Mouse (Mus musculus): ENCODE measurements around the gene Gamt. TPM values are rescaled to one million over a fixed set of nuclear protein-coding genes. Genes with fewer than 3 reads are reported as not detected.
A peak's percentile ranks its signal among the peaks of the same experiment; 100 is the strongest.

Gene Gamt
- polyA plus RNA-seq, 1 experiment from 2014 or later: 24.3 TPM

DNA sequence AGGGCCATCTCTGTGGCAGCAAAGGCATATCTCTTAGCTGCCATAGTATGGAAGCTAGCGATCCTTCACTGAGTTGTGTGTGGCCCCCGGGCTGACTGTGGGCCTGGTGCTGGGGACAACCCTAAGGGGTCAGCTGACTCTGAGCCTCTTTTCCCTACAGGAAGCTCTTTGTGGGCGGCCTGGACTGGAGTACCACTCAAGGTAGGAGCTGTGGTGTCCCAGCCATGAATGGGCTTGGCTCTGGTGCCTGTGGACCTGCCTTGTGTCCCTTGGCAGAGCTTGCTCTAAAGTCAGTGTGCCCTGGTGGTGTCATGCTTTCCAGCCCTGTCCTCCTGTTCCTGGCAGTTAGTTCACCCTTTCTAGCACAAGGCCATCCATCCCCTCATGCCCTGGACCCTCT, 13.0 kb upstream of the Gamt start:
- Histone ChIP-seq H3K9ac (no peak overlapping the region), H3K36me3 (replicated peaks; ENCODE audit: control insufficient read depth, insufficient read depth) (peaks cover 53% of the 10 kb centered on the region)

DNA sequence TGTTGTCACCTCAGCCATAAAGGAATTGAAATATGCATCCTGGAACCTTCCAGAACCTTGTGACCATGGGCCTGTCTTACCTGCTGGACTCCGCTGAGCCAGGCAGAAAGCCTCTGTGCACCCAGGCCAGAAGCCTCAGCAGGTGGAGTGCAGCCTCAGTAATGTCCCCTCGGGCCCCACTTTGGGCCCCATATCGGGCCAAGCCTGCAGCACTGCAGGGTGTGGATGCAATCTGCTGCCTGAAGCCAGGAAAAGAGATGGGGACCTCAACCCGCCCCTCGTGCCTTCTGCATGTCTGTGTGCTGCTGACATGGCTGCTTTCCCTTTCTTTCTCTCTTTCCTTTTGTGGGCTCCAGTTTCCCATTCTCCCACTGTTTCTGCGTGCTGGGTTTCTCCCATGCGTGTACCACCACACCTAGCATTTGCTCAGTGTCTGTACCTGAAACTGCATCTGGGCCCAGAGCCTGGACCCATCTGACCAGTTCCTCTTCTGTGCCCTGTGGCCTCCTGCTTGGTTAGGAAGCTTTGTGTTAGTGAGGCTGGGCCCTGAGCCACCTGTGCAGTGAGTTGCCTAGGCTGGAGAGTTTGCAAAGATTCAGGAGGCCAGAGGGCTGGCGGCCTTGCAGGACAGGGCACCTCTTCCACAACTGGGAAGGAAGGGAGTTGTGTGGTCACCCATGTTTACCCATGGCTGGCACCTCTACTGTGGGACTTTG, 11.2 kb upstream of the Gamt start:
- Histone ChIP-seq H3K9me3 (ENCODE audit: control insufficient read depth, low read length) (no peaks in the 10 kb centered on the region), H3K36me3 (replicated peaks; ENCODE audit: control insufficient read depth, insufficient read depth) (peaks cover 41% of the 10 kb centered on the region), H3K27me3 (ENCODE audit: control insufficient read depth, insufficient read depth, low read length) (no peaks in the 10 kb centered on the region), H3K27ac (no peak overlapping the region), H3K4me2 (replicated peaks) (no peak overlapping the region), H3K9ac (no peak overlapping the region), H3K4me1 (replicated peaks; ENCODE audit: control insufficient read depth, insufficient read depth, low read length) (peaks cover 33% of the 10 kb centered on the region), H3K4me3 (replicated peaks; ENCODE audit: low read length) (no peak overlapping the region)
- no peak for DNase-seq (ENCODE audit: low spot score)
- 91% methylated on average over 8 of the region's 8 CpGs for WGBS
- no peak for ATAC-seq (ENCODE audit: low FRiP score)

More for the DNA sequence above, 13.0 kb upstream of the Gamt start:
- ATAC-seq (ENCODE audit: low FRiP score) (no peak), DNase-seq (ENCODE audit: low spot score) (no peak)
- Histone ChIP-seq H3K27ac (no peak overlapping the region), H3K9me3 (ENCODE audit: control insufficient read depth, low read length) (no peaks in the 10 kb centered on the region), H3K27me3 (ENCODE audit: control insufficient read depth, insufficient read depth, low read length) (no peaks in the 10 kb centered on the region), H3K4me2 (replicated peaks) (no peak overlapping the region), H3K4me1 (replicated peaks; ENCODE audit: control insufficient read depth, insufficient read depth, low read length) (peaks cover 19% of the 10 kb centered on the region; the same call in 1 of the 2 replicates), H3K4me3 (replicated peaks; ENCODE audit: low read length) (no peak overlapping the region)
- WGBS: 96% methylated on average over 3 of the region's 3 CpGs

DNA sequence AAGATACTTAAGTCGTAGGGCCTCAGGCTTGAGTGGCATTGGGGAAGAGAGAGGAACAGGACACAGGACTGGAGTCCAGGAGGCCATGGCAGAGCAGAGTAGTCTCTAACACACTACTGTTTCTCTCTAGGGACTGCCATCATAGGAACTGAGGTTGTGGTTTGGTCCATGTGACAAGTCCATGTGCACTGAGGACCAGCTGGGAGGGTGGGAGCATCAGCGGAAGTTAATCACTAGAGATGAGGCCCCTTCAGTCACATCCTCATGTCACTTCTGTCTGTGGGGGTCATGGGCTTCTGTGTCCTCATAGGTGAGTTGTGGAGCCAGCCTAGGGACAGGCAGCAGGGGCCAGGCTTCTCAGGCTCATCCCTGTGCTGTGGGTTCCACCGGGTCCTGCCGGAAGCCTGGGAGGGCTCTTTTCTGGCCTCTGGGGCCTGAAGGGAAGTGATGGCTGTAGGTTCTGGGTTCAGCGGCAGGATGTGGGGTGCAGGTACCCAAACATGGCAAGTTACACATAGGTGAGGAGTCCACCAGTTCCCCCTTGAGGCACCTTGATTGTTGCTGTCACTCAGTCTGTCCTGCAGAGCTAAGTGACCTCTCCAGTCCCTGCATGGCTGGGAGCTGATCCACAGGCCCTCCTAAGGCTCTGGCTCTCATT, 10.5 kb upstream of the Gamt start:
- Histone ChIP-seq H3K27ac (no peak overlapping the region), H3K9ac (0 out of 2 replicates have a peak overlapping the region, but pooled peaks have one; percentile 8)
- WGBS: 87% methylated on average over 5 of the region's 5 CpGs

DNA sequence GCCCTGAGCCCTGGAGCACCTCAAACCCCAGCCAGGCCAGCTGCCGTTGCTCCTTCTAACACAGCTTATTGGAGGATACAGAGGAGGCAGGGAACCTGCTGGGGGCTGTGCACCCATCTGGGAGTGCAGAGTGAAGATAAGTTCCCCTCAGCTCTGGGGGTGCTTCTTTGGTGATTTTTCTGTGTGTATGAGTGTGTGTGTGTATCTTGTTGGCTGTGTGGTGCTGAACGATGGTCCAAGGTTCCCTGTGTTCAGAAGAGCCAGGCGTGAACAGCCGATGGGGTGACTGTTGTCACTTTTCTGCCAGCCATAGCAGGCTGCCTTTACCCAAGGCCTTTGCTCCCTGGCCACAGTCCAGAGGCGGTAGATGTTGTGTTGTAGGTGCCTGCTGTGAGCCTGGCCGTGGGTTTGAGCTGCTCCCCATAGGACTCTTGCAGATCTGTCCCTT, 9.9 kb upstream of the Gamt start:
- no peak overlapping the region for H3K27ac ChIP-seq

More for the DNA sequence above, 10.5 kb upstream of the Gamt start:
- DNase-seq (ENCODE audit: low spot score) (no peak), ATAC-seq (ENCODE audit: low FRiP score) (no peak)
- Histone ChIP-seq H3K36me3 (replicated peaks; ENCODE audit: control insufficient read depth, insufficient read depth) (peaks cover 35% of the 10 kb centered on the region), H3K4me3 (replicated peaks; ENCODE audit: low read length) (no peak overlapping the region), H3K4me2 (replicated peaks) (no peak overlapping the region), H3K4me1 (replicated peaks; ENCODE audit: control insufficient read depth, insufficient read depth, low read length) (peaks cover 40% of the 10 kb centered on the region), H3K9me3 (ENCODE audit: control insufficient read depth, low read length) (no peaks in the 10 kb centered on the region), H3K27me3 (ENCODE audit: control insufficient read depth, insufficient read depth, low read length) (no peaks in the 10 kb centered on the region)

DNA sequence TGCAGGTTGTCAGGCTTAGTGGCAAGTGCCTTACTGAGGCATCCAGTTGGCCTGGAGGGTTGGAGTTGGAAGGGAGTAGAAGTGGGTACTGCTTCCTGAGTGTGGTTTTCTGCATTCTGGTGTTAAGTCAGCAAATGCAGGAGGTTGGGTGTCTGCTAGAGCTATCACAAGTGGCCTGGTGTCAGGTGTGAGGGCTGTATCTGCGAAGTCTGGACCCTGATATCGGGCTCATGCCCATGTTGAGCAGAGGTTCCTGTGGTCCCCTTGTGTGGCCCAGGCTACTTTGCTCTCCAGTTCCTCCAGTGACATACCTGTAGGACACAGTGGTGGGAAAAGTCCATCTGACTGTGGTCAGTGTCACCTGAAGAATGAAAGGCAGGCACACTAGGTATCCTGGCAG, 9.3 kb upstream of the Gamt start:
- Histone ChIP-seq H3K27me3 (ENCODE audit: control insufficient read depth, insufficient read depth, low read length) (no peaks in the 10 kb centered on the region), H3K4me3 (replicated peaks; ENCODE audit: low read length) (no peak overlapping the region), H3K27ac (no peak overlapping the region), H3K36me3 (replicated peaks; ENCODE audit: control insufficient read depth, insufficient read depth) (peaks cover 23% of the 10 kb centered on the region), H3K9me3 (ENCODE audit: control insufficient read depth, low read length) (no peaks in the 10 kb centered on the region), H3K9ac (no peak overlapping the region), H3K4me2 (replicated peaks) (no peak overlapping the region), H3K4me1 (replicated peaks; ENCODE audit: control insufficient read depth, insufficient read depth, low read length) (peaks cover 48% of the 10 kb centered on the region)
- no peak for DNase-seq (ENCODE audit: low spot score)
- ATAC-seq (ENCODE audit: low FRiP score): no peak
- 98% methylated on average over 2 of the region's 2 CpGs for WGBS

More for the DNA sequence above, 9.9 kb upstream of the Gamt start:
- no peak for DNase-seq (ENCODE audit: low spot score)
- 72% methylated on average over 6 of the region's 6 CpGs for WGBS
- no peak overlapping the region for H3K4me2 ChIP-seq (replicated peaks)
- H3K27me3 ChIP-seq (ENCODE audit: control insufficient read depth, insufficient read depth, low read length): no peaks in the 10 kb centered on the region
- H3K9me3 ChIP-seq (ENCODE audit: control insufficient read depth, low read length): no peaks in the 10 kb centered on the region
- H3K4me3 ChIP-seq (replicated peaks; ENCODE audit: low read length): no peak overlapping the region
- ATAC-seq (ENCODE audit: low FRiP score): no peak
- H3K4me1 ChIP-seq (replicated peaks; ENCODE audit: control insufficient read depth, insufficient read depth, low read length): peaks cover 46% of the 10 kb centered on the region
- H3K36me3 ChIP-seq (replicated peaks; ENCODE audit: control insufficient read depth, insufficient read depth): peaks cover 29% of the 10 kb centered on the region
- H3K9ac ChIP-seq: 0 out of 2 replicates have a peak overlapping the region, but pooled peaks have one; percentile 8

DNA sequence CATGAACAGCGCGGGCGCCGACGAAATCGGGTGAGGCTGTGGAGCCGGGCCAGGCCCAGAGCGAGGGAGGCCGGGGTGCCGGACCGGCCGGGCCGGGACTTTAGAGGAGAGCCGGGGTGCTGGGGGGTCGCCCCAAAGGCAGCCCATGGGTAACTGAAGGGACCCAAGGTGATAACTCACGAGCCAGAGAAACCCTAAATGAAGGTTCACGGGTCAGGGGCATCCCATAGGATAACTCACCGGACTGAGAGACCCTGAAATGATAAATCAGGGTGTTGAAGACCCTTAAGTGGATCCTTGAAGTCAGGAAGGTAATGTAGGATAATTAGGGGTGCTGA, 4.3 kb upstream of the Gamt start:
- ATAC-seq (ENCODE audit: low FRiP score): no peak; the same call in 1 of the 2 replicates
- Histone ChIP-seq H3K4me3 (replicated peaks; ENCODE audit: low read length) (peak overlapping the region; percentile 60), H3K27ac (peak overlapping the region; percentile 56; the same call in 1 of the 2 replicates), H3K27me3 (ENCODE audit: control insufficient read depth, insufficient read depth, low read length) (no peaks in the 10 kb centered on the region), H3K36me3 (replicated peaks; ENCODE audit: control insufficient read depth, insufficient read depth) (peaks cover 10% of the 10 kb centered on the region), H3K9ac (peak overlapping the region; percentile 88), H3K9me3 (ENCODE audit: control insufficient read depth, low read length) (no peaks in the 10 kb centered on the region), H3K4me1 (replicated peaks; ENCODE audit: control insufficient read depth, insufficient read depth, low read length) (peaks cover 44% of the 10 kb centered on the region), H3K4me2 (replicated peaks) (peak overlapping the region; percentile 60)
- WGBS: 1% methylated on average over 18 of the region's 18 CpGs
- no peak for DNase-seq (ENCODE audit: low spot score)

DNA sequence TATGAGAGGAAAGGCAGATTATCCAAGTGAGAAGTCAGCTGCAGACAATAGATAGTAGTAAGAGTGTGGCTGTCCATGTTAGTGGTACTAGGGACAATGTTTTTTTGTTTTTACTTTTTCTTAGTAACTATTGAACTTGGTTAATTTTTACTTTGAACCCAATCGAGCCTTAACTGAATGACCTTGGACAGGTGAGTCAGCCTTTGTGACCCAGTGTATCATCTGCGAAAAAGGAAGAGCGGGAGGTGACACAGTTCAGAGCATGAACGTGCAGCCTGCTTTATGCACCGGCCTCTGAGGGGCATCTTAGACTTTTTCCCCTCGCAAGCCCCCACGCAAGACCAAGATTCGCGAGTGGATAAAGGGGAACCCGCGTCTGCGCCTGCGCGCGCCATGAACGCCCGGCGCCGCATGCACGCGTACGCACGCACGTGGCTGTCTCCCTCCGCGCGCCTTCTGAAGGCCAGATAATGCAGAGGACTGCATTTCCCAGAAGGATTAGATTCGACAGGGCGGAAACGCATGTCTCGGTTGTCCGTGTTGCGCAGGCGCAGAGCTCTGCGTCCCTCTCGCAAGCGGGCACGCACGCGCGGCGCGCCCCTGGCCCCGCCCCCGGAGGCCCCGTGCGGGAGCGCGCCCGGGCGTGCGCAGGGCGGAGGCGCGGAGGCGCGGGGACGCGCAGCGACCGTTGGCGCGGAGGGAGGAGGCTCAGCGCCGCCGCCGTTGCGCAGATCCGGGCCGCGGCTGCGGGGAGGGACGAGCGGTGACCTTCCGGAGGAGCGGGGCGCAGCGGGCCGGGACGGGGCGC, 3.7 kb upstream of the Gamt start:
- peak overlapping the region; percentile 60 for H3K4me3 ChIP-seq (replicated peaks; ENCODE audit: low read length)
- H3K4me2 ChIP-seq (replicated peaks): peak overlapping the region; percentile 60
- 3% methylated on average over 53 of the region's 81 CpGs for WGBS
- ATAC-seq (ENCODE audit: low FRiP score) (peak; percentile 78), DNase-seq (ENCODE audit: low spot score) (peak; percentile 99)
- H3K9ac ChIP-seq: peak overlapping the region; percentile 88
- H3K36me3 ChIP-seq (replicated peaks; ENCODE audit: control insufficient read depth, insufficient read depth): peaks cover 10% of the 10 kb centered on the region
- peaks cover 48% of the 10 kb centered on the region for H3K4me1 ChIP-seq (replicated peaks; ENCODE audit: control insufficient read depth, insufficient read depth, low read length)
- peak overlapping the region; percentile 56 for H3K27ac ChIP-seq
- H3K9me3 ChIP-seq (ENCODE audit: control insufficient read depth, low read length): no peaks in the 10 kb centered on the region
- H3K27me3 ChIP-seq (ENCODE audit: control insufficient read depth, insufficient read depth, low read length): no peaks in the 10 kb centered on the region

DNA sequence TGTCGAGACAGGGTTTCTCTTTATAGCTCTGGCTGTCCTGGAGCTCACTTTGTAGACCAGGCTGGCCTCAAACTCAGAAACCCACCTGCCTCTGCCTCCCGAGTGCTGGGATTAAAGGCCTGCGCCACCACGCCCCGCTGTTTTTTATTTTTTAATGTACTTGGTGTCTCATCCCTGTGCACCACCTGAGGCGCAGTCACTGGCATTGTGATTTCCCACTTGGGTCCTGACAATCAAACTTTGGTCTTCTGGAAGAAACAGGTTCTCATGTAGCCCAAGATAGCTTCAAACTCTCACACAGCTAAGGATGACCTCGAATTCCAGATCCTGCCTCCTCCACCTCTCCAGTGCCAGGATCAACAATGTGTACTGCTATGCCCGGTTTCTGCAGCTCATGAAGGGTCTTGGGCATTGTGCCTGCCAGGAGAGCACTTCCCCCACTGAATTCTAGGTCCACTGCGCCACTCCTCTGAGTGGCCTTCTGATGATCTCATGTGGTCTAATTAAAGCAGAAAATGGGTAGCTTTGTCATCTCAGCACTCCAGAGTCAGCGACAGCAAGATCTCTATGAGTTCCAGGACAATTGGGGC, 2.1 kb upstream of the Gamt start:
- Histone ChIP-seq H3K36me3 (replicated peaks; ENCODE audit: control insufficient read depth, insufficient read depth) (peaks cover 20% of the 10 kb centered on the region), H3K27ac (no peak overlapping the region), H3K9me3 (ENCODE audit: control insufficient read depth, low read length) (no peaks in the 10 kb centered on the region), H3K9ac (no peak overlapping the region), H3K4me1 (replicated peaks; ENCODE audit: control insufficient read depth, insufficient read depth, low read length) (peaks cover 42% of the 10 kb centered on the region), H3K4me2 (replicated peaks) (no peak overlapping the region), H3K27me3 (ENCODE audit: control insufficient read depth, insufficient read depth, low read length) (no peaks in the 10 kb centered on the region), H3K4me3 (replicated peaks; ENCODE audit: low read length) (no peak overlapping the region)
- DNase-seq (ENCODE audit: low spot score) (no peak), ATAC-seq (ENCODE audit: low FRiP score) (no peak)
- WGBS: 95% methylated on average over 10 of the region's 10 CpGs

Data from hindbrain, embryonic 14.5 days (tissue).